23 mouse cellular contexts compared by ENCODE assay signal in the genomic region with DNA sequence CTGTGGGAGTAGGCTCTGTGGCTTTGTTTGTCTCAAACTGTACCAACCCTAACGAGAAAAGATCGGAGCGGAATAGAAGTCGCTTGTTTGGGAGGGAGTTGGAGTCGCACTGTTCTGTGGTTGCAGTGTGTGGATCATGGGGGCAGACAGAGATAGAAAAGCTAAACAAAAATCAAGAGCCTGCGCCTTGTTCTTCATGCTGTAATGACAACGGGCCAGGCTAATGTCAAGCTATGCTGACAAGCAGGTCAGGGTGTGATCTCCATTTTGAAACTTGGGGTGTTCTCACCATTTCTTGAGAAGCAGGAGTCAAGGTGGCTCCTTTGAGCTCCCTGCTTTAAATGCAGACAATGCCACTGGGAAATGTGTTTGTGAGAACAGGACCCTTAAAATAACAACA.
DNase-seq lines count a peak whose midpoint lies in the region; ATAC-seq and TF ChIP-seq lines count a peak whose summit lies in the region.
"Had no signal": no experiment of that assay in that cellular context is flagged by ENCODE, and none has a peak within 500 bp of the region (broad histone marks: within the 10 kb centered on the region; RNA-seq: fewer than 3 reads in every experiment).

No protein-coding gene starts in this region.

- peaks cover 11% of the 10 kb centered on the region for H3K4me1 ChIP-seq in heart, postnatal 0 days (ENCODE audit: control insufficient read depth, insufficient read depth)
- H3K4me1 ChIP-seq in testis, adult 2 months (ENCODE audit: control insufficient read depth, insufficient read depth, low read length): peaks cover 2% of the 10 kb centered on the region
- H3K4me1 ChIP-seq: megakaryocyte, embryonic 14.5 days had no signal

- H3K9ac ChIP-seq in heart, postnatal 0 days (replicated peaks; ENCODE audit: low read depth, low read length): no peak overlapping the region
- H3K9ac ChIP-seq: limb, embryonic 12.5 days; liver, embryonic 14.5 days had no signal

- H3K36me3 ChIP-seq in heart, postnatal 0 days (replicated peaks; ENCODE audit: control insufficient read depth, insufficient read depth, low read length): no peaks in the 10 kb centered on the region
- no peaks in the 10 kb centered on the region for H3K36me3 ChIP-seq in testis, adult 2 months (ENCODE audit: control insufficient read depth, insufficient read depth, low read length)
- H3K36me3 ChIP-seq: limb, embryonic 12.5 days had no signal

- TF ChIP-seq CTCF in heart, postnatal 0 days (IDR thresholded peaks at IDR 0.05; ENCODE audit: low read depth): no peak
- TF ChIP-seq CTCF in testis, adult 2 months (IDR thresholded peaks at IDR 0.05; ENCODE audit: control insufficient read depth, insufficient read depth, insufficient replicate concordance, low read depth, low read length): no peak

- TF ChIP-seq POLR2A in testis, adult 2 months (IDR thresholded peaks at IDR 0.05; ENCODE audit: control insufficient read depth, low read depth, low read length): no peak

- H3K4me2 ChIP-seq in heart, postnatal 0 days (ENCODE audit: low read depth, low read length): no peak overlapping the region
- H3K4me2 ChIP-seq: limb, embryonic 12.5 days had no signal

- TF ChIP-seq EP300 in heart, postnatal 0 days (IDR thresholded peaks at IDR 0.05; ENCODE audit: low read depth): no peak

- 64% methylated on average over 7 of the region's 7 CpGs for WGBS in heart, postnatal 0 days

- ATAC-seq in frontal cortex, adult (ENCODE audit: low TSS enrichment): peak; percentile 22; the same call in 1 of the 2 replicates
- no peak for ATAC-seq in heart, postnatal 0 days (ENCODE audit: insufficient read depth, low read depth)
- ATAC-seq: hindbrain, embryonic 16.5 days had no signal

- H3K27me3 ChIP-seq in heart, postnatal 0 days (ENCODE audit: control insufficient read depth, insufficient read depth, low read length): no peaks in the 10 kb centered on the region
- H3K27me3 ChIP-seq in testis, adult 2 months (ENCODE audit: control insufficient read depth, insufficient read depth, low read length): no peaks in the 10 kb centered on the region
- H3K27me3 ChIP-seq: CH12.LX; limb, embryonic 12.5 days had no signal

- no peak for DNase-seq in frontal cortex, postnatal 10 days (ENCODE audit: low spot score in 2 of 2)
- DNase-seq in heart, postnatal 0 days (ENCODE audit: low spot score): no peak
- DNase-seq in heart, adult 9 months (ENCODE audit: low spot score in 2 of 2): no peak
- no peak for DNase-seq in testis, postnatal 14 days (ENCODE audit: low spot score)
- DNase-seq in lung, adult 18-20 months: no peak
- DNase-seq in MN1 (ENCODE audit: low spot score): no peak
- DNase-seq: adrenal gland, adult 8-10 months; cerebellum, adult 11 months; kidney, adult 18-20 months; kidney, postnatal 10 days; lung, postnatal 10 days; retina, postnatal 1 day; right cerebral cortex, postnatal 4 days; thymus, adult 2 months had no signal

- no peaks in the 10 kb centered on the region for H3K9me3 ChIP-seq in heart, postnatal 0 days (replicated peaks; ENCODE audit: control insufficient read depth, low read length)
- H3K9me3 ChIP-seq: limb, embryonic 12.5 days; megakaryocyte, embryonic 14.5 days had no signal

- 0 out of 2 replicates have a peak overlapping the region, but pooled peaks have one; percentile 10 for H3K27ac ChIP-seq in heart, postnatal 0 days (ENCODE audit: low read depth)
- peak overlapping the region; percentile 15; the same call in 1 of the 2 replicates for H3K27ac ChIP-seq in testis, adult 2 months (ENCODE audit: control insufficient read depth, insufficient read depth, low read depth, low read length)
- H3K27ac ChIP-seq: heart, adult 2 months; limb, embryonic 12.5 days; liver, embryonic 14.5 days had no signal

- no peak overlapping the region for H3K4me3 ChIP-seq in heart, postnatal 0 days (ENCODE audit: low read depth, low read length)
- H3K4me3 ChIP-seq in testis, adult 2 months (ENCODE audit: control insufficient read depth, low read depth, low read length): no peak overlapping the region
- H3K4me3 ChIP-seq: erythroblast, embryonic 14.5 days; heart, adult 2 months; limb, embryonic 12.5 days; megakaryocyte, embryonic 14.5 days had no signal
